Mouse (Mus musculus) mouse embryonic stem cell (cell line): ENCODE results near the gene Rdh13.
"Not testable (repeated sequence)": the region's sequence is repeated elsewhere in the genome, so short reads cannot be mapped to it uniquely, and the experiment has no call there.

Source experiments
- in situ Hi-C, 2 experiments: fragments of 300-500 bp; cut with MboI; formaldehyde crosslinking; loops; 1 replicate in 1 of 2; 3 replicates in 1 of 2; pipeline ENCODE4 v1.14.3; 2019 to 2020; ENCODE audit warnings: low sequenced_read_pairs in 2 of 2, low pct_unique_long_range_greater_than_20kb in 1 of 2, mixed read lengths in 1 of 2; ENCODE audit not compliant: unreplicated experiment in 1 of 2

The Rdh13 gene

DNA sequence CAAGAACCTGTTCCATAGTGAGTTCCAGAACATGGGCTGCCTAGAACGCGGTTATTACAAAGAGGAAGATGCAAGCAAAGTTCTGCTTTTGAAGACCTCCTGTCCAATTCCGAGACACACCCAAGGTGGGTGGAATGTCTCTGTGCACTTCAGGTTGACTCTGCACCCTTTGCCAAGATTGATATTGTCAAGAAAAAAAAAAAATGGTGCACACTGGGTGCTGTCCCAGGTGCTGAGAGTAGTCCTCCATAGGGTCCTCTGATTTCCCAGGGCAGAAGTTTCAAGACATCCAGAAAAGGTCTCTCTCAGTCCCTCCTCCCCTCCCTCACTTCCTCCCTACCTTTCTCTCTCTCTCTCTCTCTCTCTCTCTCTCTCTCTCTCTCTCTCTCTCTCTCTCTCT, 3.0 kb upstream of the Rdh13 start:
- in situ Hi-C loops = loop anchor here in 1 of 2 experiments (25.0 kb wide), 1 partner anchor 311 kb away; the partner anchor contains the start of gene Leng8

DNA sequence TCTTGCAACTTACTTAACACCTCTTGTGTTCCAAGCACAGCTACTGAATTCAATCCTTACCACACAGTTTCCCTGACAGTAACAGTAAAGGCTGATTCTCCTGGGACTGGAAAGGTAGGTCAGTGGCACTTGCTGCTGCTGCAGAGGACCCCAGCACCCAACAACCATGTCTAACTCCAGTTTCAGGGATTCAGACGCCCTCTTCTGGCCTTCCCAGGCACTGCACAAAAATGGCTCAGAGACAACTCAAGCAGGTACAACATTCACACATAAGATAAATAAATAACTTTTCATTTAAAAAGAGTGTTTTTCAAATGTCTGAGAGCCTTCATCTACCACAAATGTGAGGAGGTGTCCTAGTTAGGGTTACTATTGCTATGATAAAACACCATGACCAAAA, 1.7 kb upstream of the Rdh13 start:
- in situ Hi-C loops = loop anchor here in 1 of 2 experiments (25.0 kb wide), 1 partner anchor 310 kb away; the partner anchor contains the start of gene Leng8

- in situ Hi-C loops = loop anchor here in 1 of 2 experiments (25.0 kb wide), 1 partner anchor 303 kb away; the partner anchor contains the start of gene Leng8
Measured at GRCm38 (mm10) chr7:4440549-4440948, 4.9 kb downstream of the Rdh13 start.

DNA sequence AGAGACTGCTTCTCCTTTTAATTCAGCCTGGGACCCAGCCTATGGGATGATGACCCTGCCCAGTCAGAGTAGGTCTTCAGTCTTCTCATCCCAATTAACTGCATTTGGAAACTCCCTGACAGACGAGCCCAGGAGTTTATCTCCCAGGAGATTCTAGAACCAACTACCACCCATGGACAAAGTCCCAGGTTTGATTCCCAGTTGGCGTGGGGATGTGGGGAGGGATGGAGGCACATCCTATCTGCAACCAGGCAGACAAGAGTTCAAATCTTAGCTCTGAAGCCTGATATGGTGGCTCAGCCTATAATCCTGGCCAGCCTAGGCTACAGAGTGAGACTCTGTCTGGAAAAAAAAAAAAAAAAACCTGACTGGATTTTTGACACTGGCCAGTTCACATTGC, 7.7 kb downstream of the Rdh13 start:
- in situ Hi-C loops = loop anchor here in 1 of 2 experiments (25.0 kb wide), 1 partner anchor 300 kb away; the partner anchor contains the start of gene Leng8

GRCm38 (mm10) chr7:4432026-4432425, 13.4 kb downstream of the Rdh13 start:
- in situ Hi-C loops = loop anchor here in 1 of 2 experiments (25.0 kb wide), 1 partner anchor 295 kb away; the partner anchor contains the start of gene Leng8

DNA sequence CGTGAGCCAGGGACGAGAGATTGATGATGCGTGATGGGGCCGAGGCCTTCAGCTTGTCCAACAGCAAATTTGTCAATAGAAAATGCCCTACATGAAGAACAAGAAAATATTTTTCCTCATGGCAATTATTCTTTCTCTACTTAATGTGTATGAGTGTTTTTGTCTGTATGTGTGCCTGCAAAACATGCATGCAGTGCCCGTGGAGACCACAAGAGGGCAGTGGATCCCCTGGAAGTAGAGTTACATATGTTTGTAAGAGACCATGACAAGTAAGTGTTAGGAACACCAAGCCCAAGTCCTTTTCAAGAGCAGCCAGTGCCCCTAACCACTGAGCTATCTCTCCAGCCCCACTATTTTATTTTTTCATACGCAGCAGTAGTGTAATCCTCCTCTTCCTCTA, 13.9 kb downstream of the Rdh13 start:
- in situ Hi-C loops = loop anchor here in 1 of 2 experiments (25.0 kb wide), 1 partner anchor 294 kb away; the partner anchor contains the start of gene Leng8

DNA sequence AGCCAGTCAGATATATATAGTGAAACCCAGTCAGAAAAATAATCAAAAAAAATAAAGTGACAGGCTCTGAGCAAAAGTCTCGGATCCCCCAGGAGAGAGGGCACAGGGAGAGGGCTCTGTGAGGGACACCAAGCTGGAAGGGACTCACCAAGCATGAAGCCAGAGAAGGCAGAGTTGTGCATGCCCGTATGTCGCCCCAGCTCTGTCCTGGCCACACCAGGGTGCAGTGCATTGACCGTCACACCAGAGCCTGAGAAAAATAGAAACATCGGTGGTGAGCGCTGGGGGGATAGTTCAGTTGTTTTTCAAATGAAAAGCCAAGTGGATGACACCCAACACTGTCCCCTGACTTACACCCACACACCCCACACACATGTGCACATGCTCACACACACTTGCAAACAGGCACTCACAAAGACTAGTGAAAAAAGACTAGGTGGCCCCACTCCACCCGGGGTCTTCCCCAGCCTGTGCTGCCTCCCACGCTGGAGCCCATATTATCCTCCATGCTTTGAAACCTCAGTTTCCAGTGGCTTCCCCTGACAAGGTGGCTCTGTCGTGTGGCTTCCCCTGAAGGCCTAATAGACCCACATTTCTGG, 15.1 kb downstream of the Rdh13 start:
- in situ Hi-C loops = loop anchor here in 1 of 2 experiments (25.0 kb wide), 1 partner anchor 293 kb away; the partner anchor contains the start of gene Leng8

GRCm38 (mm10) chr7:4427161-4427912, 18.1 kb downstream of the Rdh13 start:
- in situ Hi-C loops = loop anchor here (5.0 to 25.0 kb wide), 2 partner anchors 290 to 300 kb away; partner anchors contain the start of gene Leng8 (in 1 of the 2)

- in situ Hi-C loops = no loop called here
Measured at GRCm38 (mm10) chr7:4420230-4420629, 25.2 kb downstream of the Rdh13 start.

DNA sequence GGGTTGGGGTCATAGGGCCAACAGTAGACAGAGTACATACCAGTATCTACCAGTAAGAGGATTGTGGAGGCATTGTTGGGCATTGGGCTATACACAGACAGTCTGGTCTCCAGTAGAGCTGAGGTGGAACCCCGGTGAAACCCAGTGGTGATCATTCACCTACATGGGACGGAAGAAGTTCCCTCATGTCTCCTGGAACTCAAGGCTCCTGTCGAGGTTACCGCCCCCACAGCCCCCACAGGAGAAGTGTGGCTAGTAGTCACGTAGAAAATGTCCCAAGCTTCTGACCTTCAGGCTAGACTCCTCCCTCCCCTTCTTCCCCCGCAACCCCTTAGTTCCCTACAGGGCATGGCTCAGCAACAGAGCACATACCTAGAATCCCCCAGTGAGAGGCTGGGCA, 25.8 kb downstream of the Rdh13 start:
- in situ Hi-C loops = no loop called here

DNA sequence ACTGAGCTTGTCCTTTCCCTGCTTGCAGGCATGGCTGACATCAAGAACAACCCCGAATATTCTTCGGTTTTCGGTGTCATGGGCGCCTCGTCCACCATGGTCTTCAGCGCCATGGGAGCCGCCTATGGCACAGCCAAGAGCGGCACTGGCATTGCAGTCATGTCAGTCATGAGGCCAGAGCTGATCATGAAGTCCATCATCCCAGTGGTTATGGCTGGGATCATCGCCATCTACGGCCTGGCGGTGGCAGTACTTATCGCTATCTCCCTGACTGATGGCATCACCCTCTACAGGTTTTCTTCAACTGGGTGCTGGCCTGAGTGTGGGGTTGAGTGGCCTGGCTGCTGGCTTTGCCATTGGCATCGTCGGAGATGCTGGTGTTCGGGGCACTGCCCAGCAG, 33.0 kb downstream of the Rdh13 start:
- in situ Hi-C loops = not testable (repeated sequence)

- in situ Hi-C loops = loop anchor here in 1 of 2 experiments (10.0 kb wide), 1 partner anchor 63 kb away; the partner anchor contains the start of gene Ncr1
Measured at GRCm38 (mm10) chr7:4397730-4398129, 47.7 kb downstream of the Rdh13 start, which contains the start of gene Gp6. Gene Gp6 (minus strand): TSS chr7:4397744.
